Mouse (Mus musculus) C2C12 (cell line): ENCODE data around the gene Olfr522.

ENCODE experiments used
- CTCF ChIP-seq: IDR thresholded peaks from one replicate; pipeline ENCODE4 v1.5.1; 2011; ENCODE audit not compliant: control insufficient read depth, insufficient read depth, insufficient read length
- MYOG ChIP-seq: IDR thresholded peaks from one replicate; pipeline ENCODE4 v1.6.1; 2011; ENCODE audit not compliant: control insufficient read depth, insufficient read length; ENCODE audit errors: extremely low read depth

GRCm38 (mm10) chr7:140186646-140187620 lies 22.4 kb upstream of the Olfr522 start:
- TF ChIP-seq MYOG (no peak), CTCF (peak; percentile 44)
